9 mouse cellular contexts compared by ENCODE assay signal in genomic region chr11:17212903-17213509, GRCm38 (mm10). TPM values are rescaled to one million over a fixed set of nuclear protein-coding genes. Genes with fewer than 3 reads are reported as not detected.
A peak's percentile ranks its signal among the peaks of the same experiment; 100 is the strongest.
DNase-seq lines count a peak whose midpoint lies in the region; ATAC-seq lines count a peak whose summit lies in the region.
"Had no signal": no experiment of that assay in that cellular context is flagged by ENCODE, and none has a peak within 500 bp of the region (broad histone marks: within the 10 kb centered on the region; RNA-seq: fewer than 3 reads in every experiment).

No protein-coding gene starts in this region.

- H3K4me1 ChIP-seq in heart, embryonic 13.5 days, result peaks cover 25% of the 10 kb centered on the region
- H3K4me1 ChIP-seq in embryonic facial prominence, embryonic 10.5 days, result peaks cover 22% of the 10 kb centered on the region
- H3K4me1 ChIP-seq in intestine, embryonic 14.5 days (replicated peaks; ENCODE audit: control insufficient read depth, insufficient read depth, low read length), result peaks cover 20% of the 10 kb centered on the region
- peaks cover 24% of the 10 kb centered on the region for H3K4me1 ChIP-seq in midbrain, embryonic 13.5 days (replicated peaks)

- WGBS in heart, embryonic 13.5 days, result 36% methylated on average over 5 of the region's 5 CpGs
- 83% methylated on average over 5 of the region's 5 CpGs for WGBS in embryonic facial prominence, embryonic 10.5 days
- WGBS in intestine, embryonic 14.5 days, result 70% methylated on average over 5 of the region's 5 CpGs
- WGBS in midbrain, embryonic 13.5 days, result 80% methylated on average over 5 of the region's 5 CpGs

- DNase-seq in heart, postnatal 25 days (ENCODE audit: low spot score), result no peak
- no peak for DNase-seq in embryonic facial prominence, embryonic 10.5 days (ENCODE audit: low spot score)
- no peak for DNase-seq in intestine, embryonic 14.5 days (ENCODE audit: low spot score)
- DNase-seq in natural killer cell, adult 2 months (ENCODE audit: low spot score in 2 of 2), result no peak
- DNase-seq in right cerebral cortex, adult 18-20 months, result no peak
- no peak for DNase-seq in frontal cortex, adult 2 months (ENCODE audit: extremely low spot score in 1 of 2, low spot score in 1 of 2)
- DNase-seq: gastrocnemius, postnatal 25 days had no signal

- no peak for ATAC-seq in heart, embryonic 13.5 days (ENCODE audit: extremely low read depth, insufficient number of reproducible peaks, low FRiP score, low TSS enrichment)
- no peak for ATAC-seq in intestine, embryonic 14.5 days (replicated peaks; ENCODE audit: low FRiP score, low TSS enrichment, low read depth)
- ATAC-seq in midbrain, embryonic 13.5 days, result no peak

- H3K4me2 ChIP-seq in heart, embryonic 13.5 days, result peak overlapping the region; percentile 92
- peak overlapping the region; percentile 89 for H3K4me2 ChIP-seq in intestine, embryonic 14.5 days (ENCODE audit: low read length)
- peak overlapping the region; percentile 74 for H3K4me2 ChIP-seq in midbrain, embryonic 13.5 days (replicated peaks)

- peak overlapping the region; percentile 86 for H3K9ac ChIP-seq in heart, embryonic 13.5 days
- H3K9ac ChIP-seq in intestine, embryonic 14.5 days (ENCODE audit: low read length), result no peak overlapping the region
- no peak overlapping the region for H3K9ac ChIP-seq in midbrain, embryonic 13.5 days (replicated peaks)

- peaks cover 15% of the 10 kb centered on the region for H3K36me3 ChIP-seq in heart, embryonic 13.5 days
- peaks cover 16% of the 10 kb centered on the region for H3K36me3 ChIP-seq in embryonic facial prominence, embryonic 10.5 days (replicated peaks)
- H3K36me3 ChIP-seq in intestine, embryonic 14.5 days (ENCODE audit: control insufficient read depth, insufficient read depth, low read length), result peaks cover 15% of the 10 kb centered on the region
- H3K36me3 ChIP-seq in midbrain, embryonic 13.5 days, result peaks cover 10% of the 10 kb centered on the region

- no peak overlapping the region for H3K27ac ChIP-seq in heart, embryonic 13.5 days (replicated peaks)
- H3K27ac ChIP-seq in embryonic facial prominence, embryonic 10.5 days (replicated peaks), result no peak overlapping the region
- H3K27ac ChIP-seq in intestine, embryonic 14.5 days (ENCODE audit: low read depth), result no peak overlapping the region
- H3K27ac ChIP-seq in midbrain, embryonic 13.5 days, result no peak overlapping the region

- H3K9me3 ChIP-seq in heart, embryonic 13.5 days, result no peaks in the 10 kb centered on the region
- H3K9me3 ChIP-seq in embryonic facial prominence, embryonic 10.5 days, result no peaks in the 10 kb centered on the region
- H3K9me3 ChIP-seq in intestine, embryonic 14.5 days (ENCODE audit: control insufficient read depth, low read length), result no peaks in the 10 kb centered on the region
- H3K9me3 ChIP-seq in midbrain, embryonic 13.5 days, result no peaks in the 10 kb centered on the region

- no peaks in the 10 kb centered on the region for H3K27me3 ChIP-seq in heart, embryonic 13.5 days (replicated peaks)
- H3K27me3 ChIP-seq in embryonic facial prominence, embryonic 10.5 days (replicated peaks; ENCODE audit: low read depth, poor library complexity, severe bottlenecking), result no peaks in the 10 kb centered on the region
- H3K27me3 ChIP-seq in intestine, embryonic 14.5 days (replicated peaks; ENCODE audit: control insufficient read depth, insufficient read depth, low read length), result no peaks in the 10 kb centered on the region
- no peaks in the 10 kb centered on the region for H3K27me3 ChIP-seq in midbrain, embryonic 13.5 days

- intact Hi-C loops in heart, postnatal 25 days (cut with DNase I), result loop anchor here (2.0 to 10.0 kb wide), 3 partner anchors 44 to 261 kb away; partner anchors contain the start of genes C1d, Cnrip1, Fbxo48 and Plek

- H3K4me3 ChIP-seq in heart, embryonic 13.5 days, result peak overlapping the region; percentile 96
- peak overlapping the region; percentile 92 for H3K4me3 ChIP-seq in embryonic facial prominence, embryonic 10.5 days
- peak overlapping the region; percentile 96; the same call in 1 of the 2 replicates for H3K4me3 ChIP-seq in intestine, embryonic 14.5 days (ENCODE audit: low read depth, low read length)
- 0 out of 2 replicates have a peak overlapping the region, but pooled peaks have one; percentile 94 for H3K4me3 ChIP-seq in midbrain, embryonic 13.5 days (replicated peaks)

RNA-seq across cellular contexts. Expression of gene Pno1, which starts 1.6 kb away (rescaled TPM):
- 59.0 and 59.8 TPM in 2 replicates for polyA plus RNA-seq in heart, embryonic 13.5 days (2015; fragmentation: Nextera tagmentation; extraction: Ambion mirVana)
- total RNA-seq in heart, postnatal 25 days (2021), result 10 to 100 TPM; 30.9 to 33.2 TPM
- 118 and 128 TPM in 2 replicates for polyA plus RNA-seq in embryonic facial prominence, embryonic 10.5 days (2016; fragmentation: Nextera tagmentation; extraction: Ambion mirVana)
- 86.2 and 89.4 TPM in 2 replicates for polyA plus RNA-seq in intestine, embryonic 14.5 days (2014; fragmentation: Nextera tagmentation; extraction: Ambion mirVana)
- polyA plus RNA-seq in midbrain, embryonic 13.5 days (2015; fragmentation: Nextera tagmentation; extraction: Ambion mirVana), result 48.5 and 50.6 TPM in 2 replicates
- polyA plus RNA-seq in frontal cortex, adult 2 months (2012; rRNA removed), result 17.0 and 17.8 TPM in 2 replicates

RNA-seq across cellular contexts. Expression of gene Wdr92, which starts 31.1 kb away (rescaled TPM):
- polyA plus RNA-seq in heart, embryonic 13.5 days (2015; fragmentation: Nextera tagmentation; extraction: Ambion mirVana), result 18.1 and 20.1 TPM in 2 replicates
- 10 to 100 TPM; 10.3 to 12.2 TPM for total RNA-seq in heart, postnatal 25 days (2021)
- polyA plus RNA-seq in embryonic facial prominence, embryonic 10.5 days (2016; fragmentation: Nextera tagmentation; extraction: Ambion mirVana), result 29.5 and 30.1 TPM in 2 replicates
- polyA plus RNA-seq in intestine, embryonic 14.5 days (2014; fragmentation: Nextera tagmentation; extraction: Ambion mirVana), result 27.0 and 27.7 TPM in 2 replicates
- polyA plus RNA-seq in midbrain, embryonic 13.5 days (2015; fragmentation: Nextera tagmentation; extraction: Ambion mirVana), result 22.5 and 23.0 TPM in 2 replicates
- 8.0 and 8.1 TPM in 2 replicates for polyA plus RNA-seq in frontal cortex, adult 2 months (2012; rRNA removed)

RNA-seq across cellular contexts. Expression of gene C1d, which starts 44.4 kb away (rescaled TPM):
- polyA plus RNA-seq in heart, embryonic 13.5 days (2015; fragmentation: Nextera tagmentation; extraction: Ambion mirVana), result 72.5 and 76.6 TPM in 2 replicates
- total RNA-seq in heart, postnatal 25 days (2021), result 10 to 100 TPM; 33.0 to 33.5 TPM
- 110 and 113 TPM in 2 replicates for polyA plus RNA-seq in embryonic facial prominence, embryonic 10.5 days (2016; fragmentation: Nextera tagmentation; extraction: Ambion mirVana)
- polyA plus RNA-seq in intestine, embryonic 14.5 days (2014; fragmentation: Nextera tagmentation; extraction: Ambion mirVana), result 110 and 113 TPM in 2 replicates
- 135 and 142 TPM in 2 replicates for polyA plus RNA-seq in midbrain, embryonic 13.5 days (2015; fragmentation: Nextera tagmentation; extraction: Ambion mirVana)
- polyA plus RNA-seq in frontal cortex, adult 2 months (2012; rRNA removed), result 28.4 and 34.9 TPM in 2 replicates

RNA-seq across cellular contexts. Expression of gene Ppp3r1, which starts 53.9 kb away (rescaled TPM):
- polyA plus RNA-seq in heart, embryonic 13.5 days (2015; fragmentation: Nextera tagmentation; extraction: Ambion mirVana), result 67.8 and 73.9 TPM in 2 replicates
- 10 to 100 TPM; 63.5 to 71.5 TPM for total RNA-seq in heart, postnatal 25 days (2021)
- polyA plus RNA-seq in embryonic facial prominence, embryonic 10.5 days (2016; fragmentation: Nextera tagmentation; extraction: Ambion mirVana), result 75.6 and 77.3 TPM in 2 replicates
- 92.9 and 94.5 TPM in 2 replicates for polyA plus RNA-seq in intestine, embryonic 14.5 days (2014; fragmentation: Nextera tagmentation; extraction: Ambion mirVana)
- 149 and 162 TPM in 2 replicates for polyA plus RNA-seq in midbrain, embryonic 13.5 days (2015; fragmentation: Nextera tagmentation; extraction: Ambion mirVana)
- 411 and 441 TPM in 2 replicates for polyA plus RNA-seq in frontal cortex, adult 2 months (2012; rRNA removed)
